Mouse (Mus musculus) hindbrain, embryonic 15.5 days (tissue): ENCODE results near the gene Kcnk3. TPM values are rescaled to one million over a fixed set of nuclear protein-coding genes. Genes with fewer than 3 reads are reported as not detected.
A peak's percentile ranks its signal among the peaks of the same experiment; 100 is the strongest.

Source experiments
- ATAC-seq: fragments of 200-750 bp; cut with Nextera tagmentation; 2 replicates; pipeline ENCODE4 v1.8.0; 2017; ENCODE audit warnings: low read depth, moderate number of reproducible peaks, moderate TSS enrichment; ENCODE audit not compliant: low FRiP score
- H3K27ac ChIP-seq: fragments of 300-500 bp; sonication (generic); replicated peaks from 2 replicates; pipeline ENCODE4 v1.5.1; 2015; ENCODE audit warnings: mild to moderate bottlenecking, inconsistent platforms
- H3K27me3 ChIP-seq: fragments of 300-500 bp; sonication (generic); 2 replicates; pipeline ENCODE4 v1.6.1; 2015; ENCODE audit warnings: control low read depth, inconsistent platforms
- H3K36me3 ChIP-seq: fragments of 300-500 bp; sonication (generic); 2 replicates; pipeline ENCODE4 v1.6.1; 2015; ENCODE audit warnings: control low read depth, inconsistent platforms
- H3K4me1 ChIP-seq: fragments of 300-500 bp; sonication (generic); replicated peaks from 2 replicates; pipeline ENCODE4 v1.6.1; 2015; ENCODE audit warnings: control low read depth, inconsistent platforms
- H3K4me2 ChIP-seq: fragments of 300-500 bp; sonication (generic); 2 replicates; pipeline ENCODE4 v1.6.1; 2015; ENCODE audit warnings: moderate library complexity, mild to moderate bottlenecking, inconsistent platforms
- H3K4me3 ChIP-seq: fragments of 300-500 bp; sonication (generic); 2 replicates; pipeline ENCODE4 v1.5.1; 2015; ENCODE audit warnings: mild to moderate bottlenecking, inconsistent platforms
- H3K9ac ChIP-seq: fragments of 300-500 bp; sonication (generic); 2 replicates; pipeline ENCODE4 v1.6.1; 2015; ENCODE audit warnings: inconsistent platforms
- H3K9me3 ChIP-seq: fragments of 300-500 bp; sonication (generic); 2 replicates; pipeline ENCODE4 v1.6.1; 2016; ENCODE audit warnings: control low read depth, inconsistent platforms
- WGBS: fragments of 180-500 bp; shearing (Covaris S2); methylation state at CpG from one replicate; pipeline ENCODE4 v1.1.7; 2015; 5-methylcytosine and 5-hydroxymethylcytosine counted together
- polyA plus RNA-seq: library from polyadenylated mRNA; unstranded; fragments of >200 nt; fragmentation: Nextera tagmentation; extraction: Ambion mirVana; gene quantifications from 2 replicates; pipeline ENCODE4 v1.2.1, GENCODE M21; 2015

The Kcnk3 gene
- polyA plus RNA-seq, 1 experiment from 2014 or later = 12.8 TPM

DNA sequence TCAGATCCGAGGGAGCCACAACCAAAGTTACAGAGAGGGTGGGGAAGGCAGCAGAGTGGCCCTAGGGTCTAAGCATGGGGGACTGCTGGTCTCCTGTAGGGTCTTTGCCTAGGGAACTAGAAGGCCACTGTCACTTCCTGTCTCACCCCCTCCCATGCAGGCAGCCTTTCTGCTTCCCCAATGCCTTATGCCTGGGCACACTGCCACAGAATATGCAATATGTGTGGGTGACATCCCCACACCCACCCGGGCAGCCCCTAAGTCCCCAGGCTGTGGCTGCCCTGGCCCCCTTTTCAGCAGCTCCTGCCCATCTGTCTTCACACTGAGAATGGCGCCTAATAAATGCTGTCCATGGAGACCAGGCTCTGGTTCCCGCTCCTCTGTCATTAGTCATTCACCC is 36.9 kb downstream of the Kcnk3 start:
- H3K4me3 ChIP-seq = no peak overlapping the region
- H3K27ac ChIP-seq = no peak overlapping the region
- H3K27me3 ChIP-seq = peaks cover 25% of the 10 kb centered on the region
- H3K4me2 ChIP-seq = no peak overlapping the region
- H3K36me3 ChIP-seq = no peaks in the 10 kb centered on the region
- H3K4me1 ChIP-seq = peaks cover 13% of the 10 kb centered on the region
- no peak overlapping the region for H3K9ac ChIP-seq
- WGBS = 47% methylated on average over 4 of the region's 4 CpGs
- no peak for ATAC-seq
- H3K9me3 ChIP-seq = no peaks in the 10 kb centered on the region

DNA sequence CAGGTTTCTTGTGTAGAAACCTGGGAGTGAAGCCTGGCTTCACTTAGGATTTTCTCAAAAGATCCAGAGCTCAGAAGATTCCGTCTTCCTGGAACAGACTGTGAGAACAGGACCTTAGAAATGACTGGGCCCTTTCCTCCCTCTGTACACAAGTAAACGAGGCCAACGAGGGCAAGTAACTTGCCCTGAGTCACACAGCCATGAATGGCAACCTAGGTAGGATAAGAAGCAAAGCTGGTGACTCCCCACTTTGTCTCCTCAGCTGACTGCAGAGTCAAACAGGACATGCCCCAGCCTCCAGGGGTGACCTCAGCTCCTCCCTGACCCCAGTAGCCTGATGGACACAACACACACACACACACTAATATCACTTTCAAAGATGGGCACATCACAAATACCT is 37.4 kb downstream of the Kcnk3 start:
- 64% methylated on average over 3 of the region's 3 CpGs for WGBS
- Histone ChIP-seq H3K9ac (no peak overlapping the region), H3K27ac (no peak overlapping the region), H3K9me3 (no peaks in the 10 kb centered on the region), H3K4me2 (no peak overlapping the region), H3K27me3 (peaks cover 25% of the 10 kb centered on the region), H3K4me1 (peaks cover 13% of the 10 kb centered on the region), H3K4me3 (no peak overlapping the region), H3K36me3 (no peaks in the 10 kb centered on the region)
- ATAC-seq = no peak

DNA sequence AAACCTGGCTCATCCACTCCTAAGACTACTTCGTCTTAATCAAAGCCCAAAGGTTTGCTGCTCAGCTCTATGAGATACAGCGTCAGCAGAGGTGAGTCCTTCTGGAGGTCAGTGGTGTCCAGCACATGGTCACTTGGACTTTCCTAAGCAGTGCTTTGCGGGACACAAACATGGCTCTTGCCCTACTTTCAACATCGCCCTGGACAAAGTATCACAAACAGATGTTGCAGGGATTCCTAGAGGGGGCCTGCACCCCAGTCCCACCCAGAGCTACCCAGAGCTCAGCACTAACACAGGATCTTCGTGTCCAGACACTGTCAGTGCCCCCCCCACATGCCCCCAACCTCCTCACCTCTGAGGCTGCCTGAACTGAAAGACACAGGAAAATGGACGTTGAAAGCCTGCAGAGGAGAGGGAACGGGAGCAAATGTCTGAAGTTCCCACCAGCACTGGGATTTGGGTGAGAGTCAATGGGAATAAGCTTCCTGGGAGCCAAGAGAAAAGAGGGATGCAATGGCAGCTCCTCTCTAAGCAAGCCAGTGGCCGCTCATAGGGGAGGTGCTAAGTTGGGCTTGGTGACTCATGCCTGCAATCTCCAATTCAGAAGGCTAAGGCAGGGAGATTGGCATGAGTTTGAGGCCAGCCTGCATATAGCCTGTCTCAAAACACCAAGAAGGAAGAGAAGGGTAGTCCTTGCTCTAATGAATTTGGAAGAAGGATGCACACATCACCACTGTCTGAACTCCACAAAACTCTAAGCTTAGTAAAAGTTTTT is 38.5 kb downstream of the Kcnk3 start:
- 84% methylated on average over 8 of the region's 8 CpGs for WGBS

DNA sequence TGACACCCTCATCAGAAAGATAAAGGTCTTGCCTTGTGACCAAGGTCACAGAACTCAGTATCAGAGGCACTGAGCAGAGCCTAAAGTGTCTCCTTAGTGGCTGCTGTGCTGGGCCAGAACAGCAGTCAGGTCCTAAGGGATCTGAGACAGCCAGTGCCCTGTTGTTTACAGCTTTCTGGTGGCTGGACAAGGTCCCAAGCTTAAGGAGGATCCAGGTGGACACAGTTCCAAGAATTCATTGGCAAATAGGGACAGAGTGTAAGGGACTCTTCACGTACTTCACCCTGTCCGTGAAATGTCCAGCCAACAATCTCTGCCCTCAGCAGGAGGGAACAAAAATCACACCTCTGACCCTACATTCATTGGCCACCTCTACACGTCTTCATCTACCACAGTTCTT is 40.5 kb downstream of the Kcnk3 start:
- no peaks in the 10 kb centered on the region; the same call in 1 of the 2 replicates for H3K27me3 ChIP-seq
- H3K27ac ChIP-seq = no peak overlapping the region
- H3K9ac ChIP-seq = no peak overlapping the region
- 78% methylated on average over 3 of the region's 3 CpGs for WGBS
- H3K4me1 ChIP-seq = no peaks in the 10 kb centered on the region
- no peak overlapping the region for H3K4me3 ChIP-seq
- H3K4me2 ChIP-seq = no peak overlapping the region
- H3K9me3 ChIP-seq = no peaks in the 10 kb centered on the region
- H3K36me3 ChIP-seq = no peaks in the 10 kb centered on the region
- ATAC-seq = no peak

More for the DNA sequence above, 38.5 kb downstream of the Kcnk3 start:
- Histone ChIP-seq H3K9me3 (no peaks in the 10 kb centered on the region), H3K4me3 (no peak overlapping the region), H3K9ac (no peak overlapping the region), H3K4me1 (peaks cover 13% of the 10 kb centered on the region), H3K27me3 (peaks cover 14% of the 10 kb centered on the region), H3K27ac (no peak overlapping the region), H3K4me2 (no peak overlapping the region), H3K36me3 (no peaks in the 10 kb centered on the region)
- ATAC-seq = no peak

DNA sequence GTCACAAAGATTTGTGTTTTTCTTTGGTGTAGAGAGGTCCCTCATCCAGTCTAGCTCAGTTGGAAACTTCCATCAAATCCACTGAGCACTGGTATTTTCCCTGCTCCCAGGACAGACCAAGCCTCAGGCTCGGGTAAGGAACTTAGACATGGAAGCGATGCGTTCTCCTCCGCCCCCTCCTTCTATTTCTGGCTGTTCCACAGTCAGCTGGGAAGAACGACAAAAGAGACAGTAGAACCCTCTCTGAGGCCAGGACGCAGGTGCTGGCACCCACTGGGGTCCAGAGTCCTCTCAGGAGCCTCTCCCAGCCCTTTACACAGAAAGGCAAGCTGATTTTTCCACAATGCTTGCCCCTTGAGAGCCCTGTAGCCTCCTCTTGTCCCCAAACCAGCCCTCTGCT is 42.4 kb downstream of the Kcnk3 start:
- WGBS = 73% methylated on average over 6 of the region's 6 CpGs
- no peaks in the 10 kb centered on the region for H3K27me3 ChIP-seq
- ATAC-seq = no peak
- no peaks in the 10 kb centered on the region for H3K9me3 ChIP-seq
- H3K27ac ChIP-seq = no peak overlapping the region
- H3K4me2 ChIP-seq = no peak overlapping the region
- H3K4me1 ChIP-seq = no peaks in the 10 kb centered on the region
- H3K4me3 ChIP-seq = no peak overlapping the region
- no peak overlapping the region for H3K9ac ChIP-seq
- no peaks in the 10 kb centered on the region for H3K36me3 ChIP-seq

DNA sequence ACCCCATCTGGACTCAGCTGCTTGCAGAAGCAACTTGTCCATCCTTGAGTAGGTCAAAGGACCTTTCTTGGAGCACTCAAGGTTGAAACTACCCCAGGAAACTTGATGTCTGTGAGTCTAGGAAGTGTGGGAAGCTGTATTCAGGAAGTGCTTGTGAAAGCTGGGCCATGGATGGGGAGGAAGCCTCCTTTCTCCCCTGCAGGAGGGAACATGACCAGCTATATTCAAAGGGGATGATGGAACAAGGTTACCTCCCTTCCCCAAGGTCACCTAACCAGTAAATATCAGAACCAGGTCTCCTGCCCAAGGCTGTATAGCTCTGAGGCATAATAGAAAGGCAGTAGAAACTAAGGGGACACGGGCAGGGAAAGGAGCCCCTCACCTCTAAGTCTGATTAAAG is 44.2 kb downstream of the Kcnk3 start:
- WGBS = 74% methylated on average over 1 of the region's 1 CpGs
- no peak for ATAC-seq
- no peak overlapping the region for H3K4me2 ChIP-seq

DNA sequence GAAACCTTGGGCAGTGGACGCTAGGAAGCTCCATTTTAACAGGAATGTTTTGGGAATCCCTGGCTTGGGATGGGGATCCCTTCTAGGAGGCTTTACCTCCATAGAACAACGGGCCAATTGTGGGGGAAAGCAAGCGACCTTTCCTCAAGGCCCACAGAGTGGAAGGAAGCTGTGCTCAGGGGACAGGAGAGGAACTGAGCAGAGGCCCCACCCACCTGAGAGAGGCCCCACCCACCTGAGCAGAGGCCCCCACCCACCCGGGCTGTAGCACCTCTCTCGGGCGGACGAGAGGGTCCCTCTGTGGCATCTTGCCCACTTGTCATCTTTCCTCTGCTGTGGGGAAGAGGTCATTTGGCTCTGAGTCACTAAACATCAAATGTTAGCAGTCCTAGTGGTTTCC is 49.0 kb downstream of the Kcnk3 start:
- no peaks in the 10 kb centered on the region for H3K9me3 ChIP-seq
- ATAC-seq = no peak

More for the DNA sequence above, 44.2 kb downstream of the Kcnk3 start:
- H3K36me3 ChIP-seq = no peaks in the 10 kb centered on the region
- H3K9ac ChIP-seq = no peak overlapping the region
- H3K27ac ChIP-seq = no peak overlapping the region
- H3K9me3 ChIP-seq = no peaks in the 10 kb centered on the region
- no peaks in the 10 kb centered on the region for H3K4me1 ChIP-seq
- no peak overlapping the region for H3K4me3 ChIP-seq
- no peaks in the 10 kb centered on the region for H3K27me3 ChIP-seq

DNA sequence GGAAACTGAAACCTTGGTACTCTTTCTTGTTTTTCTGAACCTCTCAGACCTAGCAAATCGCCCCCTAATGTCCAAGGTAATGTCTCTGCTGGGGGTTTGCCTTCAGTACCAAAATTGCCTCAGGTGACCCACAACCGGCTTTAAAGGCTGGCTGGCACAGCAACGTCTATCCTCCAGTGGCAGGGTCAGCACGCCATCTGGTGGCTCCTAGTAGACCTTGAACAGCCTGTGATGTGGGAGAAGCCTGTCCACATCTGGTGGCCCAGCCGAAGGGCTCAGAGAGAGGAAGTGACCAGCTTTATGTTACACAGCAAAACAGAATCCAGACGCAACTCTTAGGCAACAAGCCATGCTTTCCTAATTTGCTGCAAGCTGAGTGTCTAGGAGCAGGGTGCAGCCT is 50.1 kb downstream of the Kcnk3 start:
- Histone ChIP-seq H3K4me2 (no peak overlapping the region), H3K9me3 (no peaks in the 10 kb centered on the region), H3K36me3 (no peaks in the 10 kb centered on the region), H3K9ac (no peak overlapping the region), H3K4me1 (no peaks in the 10 kb centered on the region), H3K27me3 (no peaks in the 10 kb centered on the region), H3K4me3 (no peak overlapping the region), H3K27ac (no peak overlapping the region)
- 6% methylated on average over 6 of the region's 6 CpGs for WGBS
- ATAC-seq = peak; percentile 81; the same call in 1 of the 2 replicates

More for the DNA sequence above, 49.0 kb downstream of the Kcnk3 start:
- Histone ChIP-seq H3K27ac (no peak overlapping the region), H3K4me3 (no peak overlapping the region), H3K4me2 (no peak overlapping the region), H3K4me1 (no peaks in the 10 kb centered on the region), H3K36me3 (no peaks in the 10 kb centered on the region), H3K27me3 (no peaks in the 10 kb centered on the region), H3K9ac (no peak overlapping the region)
- WGBS = 62% methylated on average over 7 of the region's 7 CpGs

DNA sequence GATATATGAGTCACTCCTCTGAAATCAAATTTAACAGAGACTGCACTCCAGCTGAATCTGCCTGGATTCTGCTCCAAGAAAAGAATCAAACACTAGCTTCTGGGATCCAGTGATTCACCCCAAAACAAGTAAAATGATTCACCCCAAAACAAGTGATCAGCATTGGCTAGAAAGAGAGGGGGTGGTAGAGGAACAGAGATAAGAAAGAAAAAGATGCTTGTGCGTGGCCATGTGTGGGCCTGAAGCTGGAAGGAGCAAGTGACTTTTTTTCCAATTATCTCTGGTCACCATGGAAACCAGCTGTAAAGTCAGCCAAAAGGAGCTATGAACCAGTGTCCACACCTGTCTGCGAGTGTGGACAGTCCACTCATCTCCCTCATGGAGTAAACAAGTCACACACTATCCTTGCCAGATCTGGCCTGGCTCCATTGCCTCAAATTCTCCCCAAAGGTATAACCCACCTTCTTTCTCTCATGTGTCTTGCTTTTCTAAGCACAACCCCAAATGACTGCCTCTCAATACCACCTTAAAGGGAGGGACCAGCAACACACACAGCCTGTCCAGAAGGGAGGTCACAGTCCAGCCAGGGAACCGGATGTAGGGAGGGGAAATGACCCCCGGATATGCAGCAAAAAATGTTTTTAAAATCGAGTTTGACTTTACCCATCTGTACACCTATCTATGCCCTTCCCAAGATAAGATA is 55.7 kb downstream of the Kcnk3 start:
- Histone ChIP-seq H3K4me2 (no peak overlapping the region), H3K36me3 (no peaks in the 10 kb centered on the region), H3K27me3 (no peaks in the 10 kb centered on the region), H3K4me1 (peaks cover 12% of the 10 kb centered on the region), H3K27ac (no peak overlapping the region), H3K4me3 (no peak overlapping the region), H3K9ac (no peak overlapping the region), H3K9me3 (no peaks in the 10 kb centered on the region)
- 64% methylated on average over 5 of the region's 5 CpGs for WGBS
- no peak for ATAC-seq

DNA sequence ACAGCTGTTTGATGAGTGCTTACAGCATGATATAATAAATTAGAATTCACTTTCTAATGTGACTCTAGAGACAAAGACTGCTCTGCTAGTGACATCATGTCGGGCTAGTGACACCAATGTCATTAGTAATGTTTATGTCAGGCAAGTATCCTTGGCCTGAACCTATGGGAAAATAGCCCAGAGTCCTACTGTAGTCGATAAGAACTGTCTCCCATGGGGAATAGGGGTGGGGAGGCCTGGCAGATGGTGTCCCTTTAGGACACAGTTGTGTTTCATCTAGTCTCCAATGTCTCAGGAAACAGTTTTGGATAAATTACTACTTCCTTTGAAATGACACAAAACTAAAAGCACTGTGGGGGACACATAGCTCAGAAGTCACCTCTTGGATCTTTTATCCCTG is 58.1 kb downstream of the Kcnk3 start:
- Histone ChIP-seq H3K27me3 (no peaks in the 10 kb centered on the region), H3K4me1 (peaks cover 25% of the 10 kb centered on the region), H3K9me3 (no peaks in the 10 kb centered on the region), H3K27ac (no peak overlapping the region), H3K36me3 (no peaks in the 10 kb centered on the region), H3K9ac (no peak overlapping the region), H3K4me3 (no peak overlapping the region), H3K4me2 (no peak overlapping the region)
- ATAC-seq = no peak
- WGBS = 60% methylated on average over 2 of the region's 2 CpGs

DNA sequence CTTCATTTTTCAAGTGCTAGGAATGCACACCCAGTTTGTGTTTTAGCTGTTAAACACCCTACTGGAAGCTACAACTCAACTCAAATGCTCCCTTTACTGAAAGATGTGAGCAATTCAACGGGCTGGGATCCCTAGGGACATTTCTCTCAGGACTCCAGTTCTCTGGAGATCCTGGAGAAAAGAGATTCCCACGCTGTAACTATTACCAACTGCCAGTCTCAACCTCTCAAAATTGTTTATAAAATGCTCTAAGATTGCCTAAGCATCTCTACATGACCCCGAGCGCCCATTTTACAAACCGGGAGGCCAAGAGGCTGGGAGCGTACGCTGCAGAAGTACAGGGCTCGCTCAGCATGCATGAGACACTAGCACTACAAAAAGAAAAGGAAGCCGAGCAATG is 59.4 kb downstream of the Kcnk3 start:
- no peak for ATAC-seq
- Histone ChIP-seq H3K4me1 (peaks cover 25% of the 10 kb centered on the region), H3K27me3 (no peaks in the 10 kb centered on the region), H3K4me2 (peak overlapping the region; percentile 96), H3K9me3 (no peaks in the 10 kb centered on the region), H3K36me3 (no peaks in the 10 kb centered on the region), H3K27ac (peak overlapping the region; percentile 73), H3K9ac (peak overlapping the region; percentile 73), H3K4me3 (peak overlapping the region; percentile 59)
- 9% methylated on average over 9 of the region's 9 CpGs for WGBS

DNA sequence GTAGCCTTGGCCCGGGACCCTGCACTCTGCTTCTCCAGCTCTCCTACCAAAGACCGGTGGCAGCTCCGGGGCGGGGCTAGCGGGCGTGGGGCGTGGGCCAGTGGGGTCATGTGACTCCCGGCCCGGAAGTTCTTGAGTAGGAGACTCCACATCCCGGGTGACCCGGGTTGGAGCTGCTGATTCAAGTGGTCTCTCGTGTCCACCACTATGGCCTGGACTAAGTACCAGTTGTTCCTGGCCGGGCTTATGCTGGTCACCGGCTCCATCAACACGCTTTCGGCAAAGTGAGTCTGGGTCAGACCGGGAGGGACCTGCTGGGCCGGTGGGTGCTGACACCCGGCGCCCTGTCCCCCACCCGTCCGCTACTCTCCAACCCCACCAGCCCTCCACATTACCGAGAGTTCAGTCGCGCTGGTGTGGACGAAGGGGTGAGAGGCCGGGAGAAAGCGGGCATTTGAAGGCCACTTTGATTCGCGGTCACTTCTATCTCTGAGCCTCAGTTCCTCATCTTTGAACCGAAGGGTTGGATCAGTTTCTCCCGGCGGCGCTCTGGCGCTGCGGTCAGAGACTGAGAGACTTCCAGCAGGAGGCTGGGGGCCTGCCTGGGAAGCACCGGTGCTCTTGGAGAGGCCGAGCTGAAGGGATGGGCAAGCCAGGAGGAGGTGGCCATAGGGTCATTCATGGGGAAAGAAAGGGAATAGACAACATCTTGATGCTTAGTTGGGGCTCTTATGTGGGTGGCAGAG is 60.0 kb downstream of the Kcnk3 start, which contains the start of gene Slc35f6:
Slc35f6 (plus strand) TSS at position 119 of the 746 bp plus-strand sequence.
- WGBS = under 1% methylated on average over 38 of the region's 38 CpGs
- no peaks in the 10 kb centered on the region for H3K36me3 ChIP-seq
- H3K4me1 ChIP-seq = peaks cover 25% of the 10 kb centered on the region
- H3K9ac ChIP-seq = peak within 1 kb of the TSS; percentile 73
- peak within 1 kb of the TSS; percentile 73 for H3K27ac ChIP-seq
- no peaks in the 10 kb centered on the region for H3K27me3 ChIP-seq
- H3K9me3 ChIP-seq = no peaks in the 10 kb centered on the region
- ATAC-seq = peak; percentile 95
- H3K4me2 ChIP-seq = peak within 1 kb of the TSS; percentile 96
- peak within 1 kb of the TSS; percentile 59 for H3K4me3 ChIP-seq
